Mouse (Mus musculus) 3T3-L1 (cell line): Measurements from ENCODE around the gene Fam185a.

Source experiments
- DNase-seq: peaks from one replicate; pipeline ENCODE4 v3.0.0-alpha.2; 2015; ENCODE audit warnings: low read depth, low spot score

Fam185a gene

GRCm38 (mm10) chr5:21424614-21425602, at the start of gene Fam185a, which contains the start of gene Ccdc146:
Gene Fam185a (plus strand): TSS chr5:21424958.
Gene Ccdc146 (minus strand): TSS chr5:21424677.
- DNase-seq, result peak; percentile 100

- no peak for DNase-seq
These were observed 47.8 kb upstream of the Fam185a start for GRCm38 (mm10) chr5:21376935-21377334.

- DNase-seq, result no peak
These were observed 46.4 kb upstream of the Fam185a start for GRCm38 (mm10) chr5:21378397-21378796.

- DNase-seq, result peak; percentile 9
These were observed 42.8 kb upstream of the Fam185a start for GRCm38 (mm10) chr5:21381986-21382385.

- no peak for DNase-seq
These were observed 42.1 kb upstream of the Fam185a start for GRCm38 (mm10) chr5:21382678-21383077.

GRCm38 (mm10) chr5:21383392-21384251, 41.1 kb upstream of the Fam185a start:
- DNase-seq, result no peak

- DNase-seq, result no peak
These were observed 40.4 kb upstream of the Fam185a start for GRCm38 (mm10) chr5:21384252-21384960.

GRCm38 (mm10) chr5:21384976-21385375, 39.8 kb upstream of the Fam185a start:
- DNase-seq, result no peak

- no peak for DNase-seq
These were observed 38.3 kb upstream of the Fam185a start for GRCm38 (mm10) chr5:21386432-21386831.

- no peak for DNase-seq
These were observed 37.4 kb upstream of the Fam185a start for GRCm38 (mm10) chr5:21387340-21387739.

GRCm38 (mm10) chr5:21388855-21389254, 35.9 kb upstream of the Fam185a start:
- DNase-seq, result no peak

GRCm38 (mm10) chr5:21391616-21392384, 33.0 kb upstream of the Fam185a start:
- DNase-seq, result no peak

GRCm38 (mm10) chr5:21394562-21394961, 30.2 kb upstream of the Fam185a start:
- no peak for DNase-seq

- no peak for DNase-seq
These were observed 29.4 kb upstream of the Fam185a start for GRCm38 (mm10) chr5:21395205-21395840.

GRCm38 (mm10) chr5:21411261-21411666, 13.5 kb upstream of the Fam185a start:
- no peak for DNase-seq

GRCm38 (mm10) chr5:21412056-21412455, 12.7 kb upstream of the Fam185a start:
- DNase-seq, result no peak

GRCm38 (mm10) chr5:21413322-21413721, 11.4 kb upstream of the Fam185a start:
- no peak for DNase-seq

- DNase-seq, result no peak
These were observed 10.5 kb upstream of the Fam185a start for GRCm38 (mm10) chr5:21414116-21414820.

- no peak for DNase-seq
These were observed 6.1 kb upstream of the Fam185a start for GRCm38 (mm10) chr5:21418613-21419012.

- peak; percentile 70 for DNase-seq
These were observed 4.1 kb upstream of the Fam185a start for GRCm38 (mm10) chr5:21420609-21421008.
